Mouse (Mus musculus): Measurements from ENCODE around the gene Abcc3. TPM values are rescaled to one million over a fixed set of nuclear protein-coding genes. Genes with fewer than 3 reads are reported as not detected.
A peak's percentile ranks its signal among the peaks of the same experiment; 100 is the strongest.

Abcc3 gene
- total RNA-seq, 2 experiments from 2014 or later = 2.6 to 3.3 TPM

- intact Hi-C loops (cut with DNase I) = no loop called here
Measured at GRCm38 (mm10) chr11:94330211-94330610, 62.6 kb downstream of the Abcc3 start.

GRCm38 (mm10) chr11:94329270-94329891 is 63.4 kb downstream of the Abcc3 start:
- intact Hi-C loops (cut with DNase I) = loop anchor here (2.0 kb wide), 1 partner anchor 75 kb away; no protein-coding TSS in a partner anchor

More at GRCm38 (mm10) chr11:94330211-94330610, 62.6 kb downstream of the Abcc3 start:
- DNase-seq = no peak

DNA sequence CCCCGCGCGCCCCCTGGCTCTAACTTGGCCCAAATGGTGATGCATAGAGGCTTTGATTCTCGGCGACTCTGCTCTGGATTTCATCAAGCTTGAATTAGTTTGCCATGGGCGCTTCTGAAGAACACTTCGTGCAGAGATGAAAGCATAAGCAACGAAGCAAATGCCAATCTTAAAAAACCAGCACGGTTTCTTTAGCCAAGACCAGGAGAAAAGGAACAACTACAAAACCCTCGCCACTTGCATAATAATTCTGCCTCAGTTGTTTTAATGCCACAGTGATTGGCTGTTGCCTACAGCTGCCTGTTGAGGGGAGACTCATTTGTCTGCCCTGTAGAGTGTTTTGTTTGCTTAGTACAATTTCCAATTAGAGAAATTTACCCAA is 64.2 kb downstream of the Abcc3 start:
- intact Hi-C loops (cut with DNase I) = loop anchor here (2.0 kb wide), 1 partner anchor 76 kb away; no protein-coding TSS in a partner anchor

More at GRCm38 (mm10) chr11:94329270-94329891, 63.4 kb downstream of the Abcc3 start:
- DNase-seq = peak; percentile 52 to 65

DNA sequence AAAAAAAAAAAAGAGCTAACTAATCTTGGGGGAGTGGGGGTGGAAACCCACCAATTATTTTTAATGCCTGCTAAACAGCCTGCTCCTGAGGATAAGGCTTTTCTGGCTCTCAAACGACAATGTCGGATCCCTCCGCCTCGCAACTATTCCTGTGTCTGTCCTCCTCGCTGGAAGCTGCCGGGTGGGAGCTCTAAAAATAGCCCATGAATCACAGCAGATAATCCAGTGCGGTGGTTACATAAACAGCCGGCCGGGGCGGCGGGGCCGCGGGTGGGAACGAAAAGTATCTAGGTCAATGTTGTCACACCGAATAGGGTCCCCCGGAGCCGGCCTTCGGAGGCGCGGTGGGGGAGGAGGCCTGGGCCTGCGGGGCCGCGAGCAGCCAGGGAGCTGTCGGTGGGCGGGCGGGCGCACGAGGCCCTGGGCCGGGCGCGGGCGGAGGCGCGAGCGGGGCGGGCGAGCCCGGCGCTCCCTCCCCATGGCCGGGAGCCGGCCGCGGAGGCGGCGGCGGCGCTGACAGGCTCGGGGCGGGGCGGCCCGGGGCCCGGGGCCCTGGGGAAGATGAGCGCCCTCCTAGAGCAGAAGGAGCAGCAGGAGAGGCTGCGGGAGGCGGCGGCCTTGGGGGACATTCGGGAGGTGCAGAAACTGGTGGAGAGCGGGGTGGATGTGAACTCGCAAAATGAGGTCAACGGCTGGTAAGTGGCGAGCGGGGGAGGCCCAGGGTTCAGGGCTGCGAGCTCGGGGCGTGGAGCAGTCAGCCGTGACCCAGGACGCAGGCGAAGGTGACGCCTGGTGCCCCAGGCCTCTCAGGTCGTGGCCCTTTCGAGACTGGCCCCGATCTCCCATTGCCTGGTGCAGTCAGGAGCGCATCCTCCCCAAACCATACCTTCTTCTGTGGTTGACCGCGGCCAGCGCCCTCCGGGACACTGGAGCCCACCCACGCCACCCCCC is 64.8 kb downstream of the Abcc3 start, which contains the start of gene Ankrd40:
Gene Ankrd40, plus strand, starts transcription at position 309 of the 951 bp plus-strand sequence.
- peak; percentile 95 for DNase-seq
- intact Hi-C loops (cut with DNase I) = loop anchor here (2.0 kb wide), 1 partner anchor 77 kb away; no protein-coding TSS in a partner anchor

More for the DNA sequence above, 64.2 kb downstream of the Abcc3 start:
- no peak for DNase-seq

- intact Hi-C loops (cut with DNase I) = no loop called here
- DNase-seq = no peak
Measured at GRCm38 (mm10) chr11:94326961-94327411, 65.8 kb downstream of the Abcc3 start.

- intact Hi-C loops (cut with DNase I) = no loop called here
- no peak for DNase-seq
Measured at GRCm38 (mm10) chr11:94324618-94325017, 68.2 kb downstream of the Abcc3 start.

DNA sequence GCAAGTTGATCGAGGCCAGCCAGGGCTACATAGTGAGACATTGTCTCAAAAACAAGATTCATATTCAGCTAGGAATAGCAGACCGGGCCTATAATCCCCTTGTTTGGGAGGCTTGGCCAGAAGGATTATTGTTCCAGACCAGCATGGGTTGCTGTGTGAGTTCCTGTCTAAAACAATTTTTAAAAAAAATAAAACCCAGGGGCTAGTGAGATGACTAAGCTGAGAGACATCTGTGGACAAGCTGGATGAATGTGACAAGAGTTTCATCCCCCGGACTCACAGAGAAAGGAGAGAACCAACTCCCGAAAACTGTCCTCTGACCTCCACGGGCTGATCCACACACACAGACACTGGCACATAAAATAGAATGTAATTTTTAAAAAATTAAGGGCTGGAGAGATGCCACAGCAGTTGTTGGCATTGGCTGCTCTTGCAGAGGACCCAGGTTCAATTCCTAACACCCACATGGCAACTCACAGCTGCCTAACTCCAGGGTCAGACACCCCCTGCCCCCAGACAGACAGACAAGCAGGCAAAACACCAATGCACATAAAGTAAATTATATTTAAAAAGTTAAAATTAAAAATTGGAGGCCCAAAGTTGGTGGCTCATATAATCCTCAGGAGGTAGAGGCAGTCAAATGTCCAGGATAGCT is 69.4 kb downstream of the Abcc3 start:
- intact Hi-C loops (cut with DNase I) = no loop called here
- no peak for DNase-seq

GRCm38 (mm10) chr11:94322636-94323035 is 70.2 kb downstream of the Abcc3 start:
- intact Hi-C loops (cut with DNase I) = no loop called here
- no peak for DNase-seq

GRCm38 (mm10) chr11:94321931-94322400 is 70.8 kb downstream of the Abcc3 start, which contains the start of gene Luc7l3:
Luc7l3 (minus strand) TSS chr11:94321988.
- DNase-seq = peak; percentile 97
- intact Hi-C loops (cut with DNase I) = no loop called here

DNA sequence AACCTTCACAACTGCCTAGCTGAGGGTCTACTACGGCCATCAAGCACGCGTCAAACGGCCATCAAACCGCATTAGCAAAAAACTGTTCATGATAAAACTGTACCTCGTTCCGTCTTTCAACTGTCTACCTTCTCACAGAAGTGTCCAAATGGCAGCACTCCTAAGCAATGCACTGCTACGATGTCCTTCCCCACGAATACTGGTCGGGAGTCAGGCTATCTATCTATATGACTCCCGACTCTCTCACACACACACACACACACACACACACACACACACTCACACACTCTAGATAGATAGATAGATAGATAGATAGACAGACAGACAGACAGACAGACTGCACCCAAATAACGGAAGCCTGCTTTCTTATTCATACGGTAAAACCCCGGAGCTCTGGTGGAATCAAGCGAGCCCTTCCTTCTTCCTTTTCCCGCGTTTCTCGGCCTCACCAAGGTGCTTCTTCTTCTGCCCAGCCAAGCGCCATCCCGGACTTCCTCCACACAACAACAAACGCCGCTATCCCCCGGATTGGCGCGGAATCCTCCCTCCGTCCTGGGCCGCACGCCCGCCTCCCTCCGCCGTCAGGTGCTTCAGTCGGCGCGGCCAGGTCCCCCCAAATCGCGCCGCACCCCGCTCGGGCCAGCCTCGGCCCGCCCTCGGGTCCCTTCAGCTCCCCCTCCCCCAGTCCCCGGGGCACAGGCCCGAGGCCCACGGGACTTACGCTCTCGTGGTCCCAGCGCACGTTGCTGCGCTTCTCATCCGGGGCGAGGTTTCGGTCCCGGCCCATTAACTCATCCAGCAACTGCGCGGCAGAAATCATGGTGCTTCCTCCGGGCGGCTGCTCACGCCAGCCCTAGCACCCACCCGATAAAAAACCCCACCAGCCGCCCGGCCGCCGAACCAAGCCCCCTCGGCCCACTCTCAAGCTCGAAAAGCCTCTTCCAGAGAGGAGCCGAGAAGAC is 71.5 kb downstream of the Abcc3 start:
- intact Hi-C loops (cut with DNase I) = no loop called here
- DNase-seq = peak in 1 of 2 experiments; percentile 68

DNA sequence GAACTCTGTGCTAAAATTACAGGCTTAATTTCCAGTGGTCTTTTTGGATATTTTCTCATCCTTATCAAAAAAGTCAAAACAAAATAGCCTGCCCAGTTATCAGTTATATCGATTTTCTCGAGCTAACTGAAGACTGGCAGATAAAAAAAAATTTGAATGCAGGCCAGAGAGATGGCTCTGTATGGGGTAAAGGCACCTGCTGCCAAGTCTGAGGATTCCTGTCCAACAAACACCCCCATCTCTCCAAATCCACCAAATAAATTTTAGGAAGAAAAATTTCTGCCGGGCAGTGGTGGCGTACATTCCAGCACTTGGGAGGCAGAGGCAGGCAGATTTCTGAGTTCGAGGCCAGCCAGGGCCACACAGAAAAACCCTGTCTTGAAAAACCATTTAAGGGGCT is 74.7 kb downstream of the Abcc3 start:
- intact Hi-C loops (cut with DNase I) = no loop called here
- no peak for DNase-seq

DNA sequence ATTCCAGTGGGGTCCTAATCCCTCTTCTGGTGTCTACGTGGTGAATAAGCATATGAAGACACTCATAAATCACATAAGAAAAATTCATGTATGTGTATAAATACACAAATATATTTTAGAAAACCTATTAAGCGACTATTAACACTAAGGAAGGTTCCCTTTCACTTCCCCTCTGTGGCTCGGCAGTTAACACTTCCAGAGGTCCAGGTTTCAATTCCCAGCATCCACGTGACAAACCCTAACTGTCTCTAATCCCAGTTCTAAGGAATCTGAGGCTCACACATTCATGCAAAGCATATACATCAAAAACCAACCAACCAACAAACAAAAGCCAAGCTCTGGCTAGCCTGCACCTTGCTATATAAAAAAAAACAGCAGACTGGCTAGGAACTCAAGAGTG is 75.3 kb downstream of the Abcc3 start:
- intact Hi-C loops (cut with DNase I) = no loop called here
- no peak for DNase-seq

DNA sequence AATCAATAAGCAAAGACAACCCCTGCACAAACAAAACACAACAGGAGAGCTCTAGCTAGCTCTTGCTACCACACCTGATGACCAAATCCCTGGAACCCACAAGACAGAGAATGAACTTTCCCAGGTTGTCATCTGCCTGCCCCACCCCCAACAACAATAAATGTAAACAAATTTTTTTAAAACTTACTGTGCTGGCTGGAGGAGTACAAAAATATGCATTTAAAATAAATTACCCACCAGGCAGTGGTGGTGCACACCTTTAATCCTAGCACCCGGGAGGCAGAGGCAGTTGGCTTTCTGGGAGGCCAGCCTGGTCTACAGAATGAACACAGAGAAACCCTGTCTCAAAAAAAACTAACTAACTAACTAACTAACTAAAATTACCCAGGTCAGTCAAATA is 75.8 kb downstream of the Abcc3 start:
- intact Hi-C loops (cut with DNase I) = no loop called here
- DNase-seq = no peak

DNA sequence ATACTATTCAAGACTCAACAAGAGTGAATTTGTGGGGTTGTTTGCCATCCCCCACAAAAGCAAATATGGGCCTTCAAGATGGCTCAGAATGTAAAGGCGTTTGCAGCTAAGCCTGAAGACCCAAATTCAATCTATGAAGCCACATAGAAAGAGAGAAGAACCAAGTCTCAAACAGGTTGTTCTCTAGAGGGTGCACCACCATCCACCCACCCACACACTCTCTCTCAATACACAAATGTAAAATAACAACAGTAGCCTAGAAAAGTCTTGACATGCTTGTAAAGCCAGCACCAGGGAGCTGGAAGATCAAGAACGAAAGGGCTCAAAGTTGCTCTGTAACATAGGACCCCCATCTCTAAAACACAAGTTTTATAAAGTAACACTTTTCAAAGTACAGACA is 76.3 kb downstream of the Abcc3 start:
- DNase-seq = no peak
- intact Hi-C loops (cut with DNase I) = no loop called here

GRCm38 (mm10) chr11:94315308-94315707 is 77.5 kb downstream of the Abcc3 start:
- intact Hi-C loops (cut with DNase I) = no loop called here
- DNase-seq = no peak

GRCm38 (mm10) chr11:94314098-94314652 is 78.6 kb downstream of the Abcc3 start:
- intact Hi-C loops (cut with DNase I) = no loop called here
- DNase-seq = no peak

GRCm38 (mm10) chr11:94312733-94313132 is 80.1 kb downstream of the Abcc3 start:
- DNase-seq = no peak
- intact Hi-C loops (cut with DNase I) = no loop called here

DNA sequence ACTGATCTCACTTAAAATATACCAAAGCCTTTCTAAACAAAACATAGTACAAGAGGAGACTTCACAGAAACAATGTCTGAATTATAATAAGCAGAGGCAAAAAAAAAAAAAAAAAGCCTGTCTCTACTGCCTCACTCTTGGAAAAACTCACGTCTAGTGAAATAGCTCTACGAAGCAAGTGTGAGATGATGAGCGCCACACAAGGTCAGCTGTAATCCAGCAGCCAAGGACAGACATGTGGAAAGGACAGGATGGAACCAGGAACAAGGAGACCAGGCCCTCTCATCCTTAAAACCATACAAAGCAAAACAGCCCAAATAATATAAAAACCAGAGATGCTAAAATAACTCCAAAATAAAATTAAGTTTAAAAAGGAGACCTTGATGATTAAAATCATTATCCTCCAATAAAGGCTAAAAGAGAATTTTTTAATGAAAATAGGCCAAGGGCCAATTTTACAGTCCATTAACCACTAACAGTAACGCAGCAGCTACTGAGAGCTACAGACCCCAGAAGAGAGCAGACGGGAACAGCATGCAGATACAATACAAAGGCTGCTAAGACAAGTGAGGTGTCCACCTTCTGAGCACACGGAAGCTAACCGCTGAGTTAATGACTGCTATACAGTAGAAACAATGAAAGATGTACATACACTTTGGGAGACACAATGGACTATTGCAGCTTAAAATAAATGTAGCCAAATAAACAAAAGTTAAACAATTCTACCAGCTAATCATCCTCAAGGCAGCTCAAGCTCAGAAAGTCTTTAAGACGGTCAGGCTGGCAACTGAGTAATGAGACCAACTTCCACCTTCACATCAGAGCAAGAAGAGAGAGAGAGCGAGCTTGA is 97.6 kb downstream of the Abcc3 start:
- DNase-seq = no peak
- intact Hi-C loops (cut with DNase I) = no loop called here
